Mouse (Mus musculus): ENCODE measurements around the gene Pdzph1. TPM values are rescaled to one million over a fixed set of nuclear protein-coding genes. Genes with fewer than 3 reads are reported as not detected.

Pdzph1 gene
- total RNA-seq (2021): 1 to 10 TPM; 1.5 to 1.9 TPM

DNA sequence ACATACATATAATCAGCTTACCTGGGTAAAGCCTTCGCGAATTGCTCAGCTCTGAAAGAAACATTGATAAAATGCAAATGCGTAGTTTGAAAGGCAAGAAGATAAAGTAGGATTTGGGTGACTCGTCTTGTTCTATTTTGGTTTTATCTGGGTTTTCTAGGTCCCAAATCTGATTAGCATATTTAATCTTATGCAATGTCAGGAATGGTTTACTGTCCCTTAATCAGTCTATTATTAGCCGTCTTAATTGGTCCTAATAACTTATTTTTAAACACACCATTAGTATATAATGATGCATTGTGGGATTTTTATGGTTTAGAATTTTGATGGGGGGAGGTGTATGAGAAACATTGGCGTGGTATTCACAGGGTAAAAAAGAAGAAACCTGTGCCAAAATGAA, at the start of gene Pdzph1:
Gene Pdzph1, minus strand, starts transcription at position 101 of the 400 bp plus-strand sequence.
- DNase-seq: no peak

DNA sequence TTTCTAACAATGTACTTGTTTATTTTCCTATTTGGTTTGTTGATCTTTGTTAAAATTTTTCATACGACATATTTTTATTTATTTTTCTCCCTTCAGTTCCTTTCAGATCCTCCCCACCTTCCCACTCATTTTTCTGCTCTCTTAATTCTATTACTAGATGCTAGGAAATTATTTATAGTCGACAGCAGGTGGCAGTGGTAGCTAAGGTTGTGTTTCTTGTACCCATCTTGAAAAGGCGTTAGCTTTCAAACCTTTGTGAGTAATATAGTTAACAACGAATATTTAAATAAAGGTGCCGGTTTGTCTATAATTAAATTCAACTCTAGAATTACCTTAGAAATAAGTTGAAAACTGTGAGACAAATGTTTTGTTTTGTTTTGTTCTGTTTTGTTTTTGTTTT, 48.6 kb upstream of the Pdzph1 start:
- peak in 1 of 2 experiments; percentile 8 for DNase-seq

DNA sequence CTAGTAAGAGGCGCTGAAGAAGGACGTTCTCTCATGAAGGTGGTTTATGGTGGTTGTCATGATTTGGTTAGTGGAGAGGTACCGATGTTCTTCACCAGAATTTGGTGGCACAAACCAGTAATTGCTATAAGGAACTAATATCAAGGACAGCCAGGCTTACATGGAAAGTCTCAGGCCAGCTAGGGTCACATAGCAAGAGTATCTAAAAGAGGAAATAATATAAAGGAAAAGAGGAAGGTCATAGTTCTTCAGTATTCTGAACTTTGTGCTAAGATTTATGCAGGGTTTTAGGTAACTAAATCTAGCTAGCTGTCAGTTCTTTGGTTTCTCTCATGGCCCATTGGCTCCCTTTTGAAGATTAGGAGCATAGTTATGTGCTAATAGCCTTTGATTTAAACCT, 42.3 kb upstream of the Pdzph1 start:
- no peak for DNase-seq

DNA sequence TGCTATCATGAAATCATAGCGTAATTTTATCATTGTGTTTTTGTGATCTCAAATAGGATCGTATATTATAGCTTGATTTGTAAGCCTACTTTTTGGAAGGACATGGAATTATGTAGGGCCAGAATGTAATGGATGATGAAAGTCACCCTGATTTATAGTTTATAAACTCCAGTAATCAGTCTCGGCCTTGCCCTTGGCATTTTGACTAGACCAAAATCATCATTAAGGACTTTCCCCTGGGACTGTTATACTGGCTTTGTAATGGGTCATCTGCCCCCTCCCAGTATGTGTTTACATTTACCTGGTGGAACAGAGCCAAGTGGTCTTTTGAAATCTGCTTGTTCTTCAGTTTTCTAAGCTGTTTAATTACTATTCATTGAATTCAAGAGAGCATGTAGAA, 35.2 kb upstream of the Pdzph1 start:
- DNase-seq: no peak

DNA sequence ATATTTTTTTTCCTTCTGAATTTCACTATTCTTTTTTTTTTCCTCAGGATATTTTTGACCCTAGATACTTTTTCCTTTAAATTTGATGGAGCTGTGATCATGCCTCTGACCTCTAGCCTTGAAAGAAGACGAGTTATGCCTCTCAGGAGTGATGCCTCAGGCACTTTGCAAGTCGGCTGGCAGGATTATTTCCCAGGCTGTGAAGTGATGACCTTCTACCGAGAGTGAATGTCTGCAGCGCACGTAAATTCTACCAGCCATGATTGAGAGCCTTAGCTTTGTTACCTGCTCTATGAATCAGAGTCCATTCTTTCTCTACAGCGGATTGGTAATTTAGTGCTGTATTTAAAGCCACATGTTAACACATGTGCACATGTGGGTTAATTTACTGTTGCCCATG, 33.3 kb upstream of the Pdzph1 start:
- DNase-seq: no peak

DNA sequence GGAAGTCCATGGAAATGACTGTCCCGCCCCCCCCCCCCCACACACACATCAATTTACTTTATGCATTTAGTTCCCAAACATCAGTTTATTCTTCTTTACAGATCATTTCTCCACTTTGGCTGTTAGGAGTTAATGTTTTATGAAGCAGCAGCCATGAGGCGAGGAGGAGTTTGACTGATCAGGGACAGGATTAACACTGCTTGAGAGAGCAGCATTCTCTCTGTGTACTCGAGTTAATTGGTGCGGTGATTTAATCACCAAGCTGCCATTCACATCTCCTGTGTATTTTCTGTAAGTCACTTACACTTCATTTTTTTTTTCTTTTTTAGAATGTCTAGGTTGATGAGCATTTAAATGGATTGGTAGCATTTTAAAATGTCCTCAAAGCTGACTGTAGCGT, 32.8 kb upstream of the Pdzph1 start:
- DNase-seq: no peak

DNA sequence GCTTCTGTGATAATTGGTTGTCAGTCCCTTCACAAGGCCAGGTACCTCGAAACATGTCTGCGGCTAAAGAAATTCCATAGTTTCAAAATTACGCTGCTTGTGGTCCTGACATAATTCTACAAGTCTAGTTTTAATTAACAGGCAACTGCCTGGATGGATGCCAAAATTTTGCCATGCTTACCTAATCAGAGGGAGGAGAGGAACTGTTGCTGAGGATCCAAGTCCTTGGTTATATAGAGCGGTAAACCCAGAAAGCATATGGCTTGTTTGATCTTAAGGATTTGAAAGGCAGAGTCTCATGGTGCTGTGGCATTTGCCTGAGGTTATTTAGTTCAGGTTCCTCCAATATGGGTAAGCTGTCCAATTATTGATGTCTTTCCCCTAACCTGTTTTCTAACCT, 27.5 kb upstream of the Pdzph1 start:
- no peak for DNase-seq

DNA sequence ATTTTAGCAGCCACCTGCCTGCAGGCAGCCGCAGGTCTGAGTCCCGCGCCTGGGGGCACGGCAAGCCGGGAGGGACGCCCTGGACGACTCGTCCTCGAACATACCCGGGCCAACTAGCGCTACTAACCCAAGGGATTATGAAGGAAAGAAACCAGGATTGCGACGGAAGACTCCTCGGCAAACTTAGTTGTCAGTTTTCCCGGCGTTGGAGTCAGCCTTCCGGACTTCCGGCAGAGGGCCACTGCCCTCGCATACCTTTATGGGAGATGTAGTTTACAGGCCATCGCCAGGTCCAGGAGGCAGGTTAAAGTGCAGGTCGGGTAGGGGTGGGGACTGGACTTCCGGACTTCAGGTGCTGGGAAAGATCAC, 21.9 kb upstream of the Pdzph1 start, which contains the start of gene Nudt12:
Gene Nudt12, minus strand, starts transcription at position 282 of the 369 bp plus-strand sequence.
- DNase-seq: peak; percentile 47 to 48

DNA sequence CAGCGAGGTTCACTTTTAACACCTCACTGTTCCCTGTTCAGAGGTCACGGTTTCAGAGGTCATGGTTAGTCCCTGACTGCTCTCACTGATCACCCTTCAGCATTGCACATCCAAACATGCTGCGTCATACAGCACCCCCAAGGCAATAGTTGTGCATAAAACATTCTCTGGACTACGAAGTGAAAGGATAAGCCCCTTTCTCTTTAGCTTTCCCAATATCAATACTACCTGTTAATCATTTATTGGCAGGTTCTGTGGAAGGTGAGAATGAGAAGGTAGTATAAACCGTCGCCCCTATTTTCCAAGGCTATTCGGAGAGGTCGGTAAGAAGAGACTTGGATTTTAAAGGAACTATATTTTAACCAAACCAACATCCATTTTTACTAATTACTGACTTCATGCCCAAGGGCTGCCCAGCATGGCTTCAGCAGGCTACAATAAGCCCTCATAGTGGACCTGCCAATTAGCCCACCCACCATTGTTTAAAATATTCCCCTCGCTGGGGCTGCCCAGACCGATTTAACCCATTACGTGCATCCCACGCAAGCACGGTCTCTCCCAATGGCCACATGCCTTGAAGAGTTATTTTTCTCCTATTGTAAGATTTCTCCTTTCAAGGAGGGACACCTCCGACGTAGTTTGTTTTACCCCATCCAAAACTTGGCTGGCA, 21.4 kb upstream of the Pdzph1 start:
- no peak for DNase-seq

DNA sequence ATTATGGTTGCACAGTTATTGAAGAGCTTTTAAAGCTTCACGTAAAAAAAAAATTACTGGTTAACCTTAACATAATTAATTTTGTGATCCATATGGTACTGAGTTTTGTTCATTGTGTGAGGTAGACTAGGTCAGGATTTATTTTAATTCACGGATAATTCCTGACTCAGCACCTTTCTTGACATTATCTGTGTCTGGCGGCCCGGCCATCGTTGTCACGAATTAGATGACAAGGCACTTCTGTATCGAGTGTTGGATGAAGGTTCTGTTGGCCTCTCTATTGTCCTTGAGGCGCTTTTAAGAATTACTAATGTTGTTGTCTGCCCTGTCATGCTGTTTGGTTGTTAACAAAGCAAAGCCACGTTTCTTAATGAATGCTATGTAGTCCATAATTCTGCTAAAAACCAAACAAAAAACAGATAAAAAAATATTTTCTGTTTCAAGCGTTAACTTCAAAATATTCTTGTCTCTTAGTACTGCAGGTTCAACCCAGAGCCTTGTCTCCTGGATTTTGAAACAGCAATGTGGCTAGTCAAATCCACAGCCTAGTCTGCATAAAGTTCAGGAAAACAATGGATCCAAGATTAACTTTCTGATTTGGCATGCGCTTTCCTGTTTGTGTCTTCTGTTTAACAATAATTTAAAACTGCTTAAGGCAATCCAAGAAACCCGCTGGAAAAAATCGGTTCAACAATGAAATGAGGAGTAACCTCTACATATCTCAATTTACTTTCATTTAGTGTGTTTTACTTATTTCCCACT, 20.6 kb upstream of the Pdzph1 start:
- no peak for DNase-seq

DNA sequence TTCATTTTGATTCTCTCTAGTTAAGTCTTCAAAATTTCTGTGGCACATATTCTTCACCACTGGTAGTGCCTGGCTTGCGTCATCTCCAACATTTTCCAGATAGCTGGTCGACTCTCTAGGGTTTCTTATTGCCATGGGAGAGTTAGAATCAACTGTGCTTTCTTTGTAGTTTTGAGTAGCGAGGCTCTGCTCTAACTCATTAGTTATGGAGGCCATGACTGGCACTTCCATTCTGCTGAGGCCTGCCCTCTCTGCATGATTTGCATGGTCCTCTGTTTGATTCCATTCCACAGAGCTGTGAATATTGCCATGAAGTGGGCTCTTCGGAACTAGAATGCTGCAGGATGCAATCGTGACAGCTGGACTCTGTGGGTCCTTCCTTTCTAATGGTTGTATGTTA, 17.9 kb downstream of the Pdzph1 start:
- DNase-seq: no peak

DNA sequence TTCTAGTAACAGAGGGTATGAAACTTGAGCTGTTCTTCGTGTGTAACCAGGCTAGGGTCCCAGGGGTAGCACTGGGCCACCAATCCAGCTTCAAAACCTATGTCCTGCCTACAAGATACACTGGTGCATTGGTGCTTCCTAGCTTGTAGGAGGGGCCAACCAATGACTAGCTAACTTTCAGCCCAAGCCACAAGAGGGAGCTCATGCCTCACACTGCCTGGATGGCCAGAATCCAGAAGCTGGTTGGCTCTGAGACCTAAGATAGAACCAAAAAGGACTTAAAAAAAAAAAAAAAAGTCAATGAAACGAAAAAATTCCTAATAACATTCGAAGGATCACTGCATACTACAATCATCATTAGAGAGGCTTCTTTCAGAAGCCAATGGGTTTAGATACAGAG, 31.3 kb downstream of the Pdzph1 start:
- peak; percentile 4 to 14 for DNase-seq

DNA sequence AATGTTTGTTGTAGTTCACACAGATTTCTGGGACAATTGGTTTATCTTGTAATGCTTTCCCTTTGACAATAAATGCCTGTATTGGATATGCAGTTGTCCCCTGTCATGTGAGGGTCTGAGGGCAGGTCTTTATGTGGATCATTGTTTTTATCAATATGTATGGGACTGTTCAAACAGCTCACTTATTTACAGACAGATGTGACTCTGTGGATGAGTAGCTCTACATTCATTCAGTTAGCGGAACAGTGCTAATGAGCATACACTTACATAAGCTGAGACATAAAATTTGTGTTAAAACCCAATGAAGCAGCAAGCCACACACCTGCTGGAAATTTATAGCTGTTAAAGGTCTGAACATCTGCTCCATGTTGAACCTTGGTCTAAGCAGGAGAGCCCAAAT, 34.1 kb downstream of the Pdzph1 start:
- no peak for DNase-seq

DNA sequence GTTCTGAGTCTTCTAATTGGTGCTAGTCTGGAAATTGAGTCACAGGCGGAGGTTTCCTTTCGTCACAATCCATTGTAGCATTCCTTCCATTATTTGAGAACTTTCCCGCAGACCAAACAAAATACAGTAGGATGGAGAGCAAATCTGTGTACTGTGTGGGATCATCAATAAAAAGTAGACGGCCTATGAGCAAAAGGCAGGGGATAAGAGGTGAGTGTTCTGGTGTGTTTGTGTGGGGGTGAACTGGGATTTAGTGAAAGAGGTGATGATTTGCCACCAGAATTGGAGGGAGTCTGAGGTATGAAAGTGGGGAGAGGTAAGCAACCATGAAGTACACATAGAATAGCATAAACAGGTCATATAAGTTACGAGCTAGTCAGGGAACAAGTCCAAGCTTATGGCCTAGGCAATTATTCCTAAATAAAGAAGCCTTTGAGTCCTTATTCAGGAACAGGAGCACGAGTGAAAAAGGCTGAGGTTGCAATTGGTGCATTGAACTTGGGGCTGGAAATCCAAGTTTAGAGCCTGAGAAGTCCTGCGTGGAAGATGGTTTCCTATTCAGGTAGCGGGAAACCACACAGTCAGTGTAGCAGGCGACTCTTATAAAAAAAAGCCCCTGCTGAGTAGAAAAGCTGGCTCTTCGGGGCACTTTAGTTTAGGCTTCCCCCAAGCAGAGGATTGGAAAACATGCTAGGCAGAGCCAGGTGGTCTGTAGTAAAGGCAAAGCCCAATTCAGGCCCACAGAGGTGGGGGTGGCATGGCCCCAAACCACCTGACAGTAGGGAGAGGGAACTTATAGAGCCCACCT, 48.0 kb downstream of the Pdzph1 start:
- no peak for DNase-seq

DNA sequence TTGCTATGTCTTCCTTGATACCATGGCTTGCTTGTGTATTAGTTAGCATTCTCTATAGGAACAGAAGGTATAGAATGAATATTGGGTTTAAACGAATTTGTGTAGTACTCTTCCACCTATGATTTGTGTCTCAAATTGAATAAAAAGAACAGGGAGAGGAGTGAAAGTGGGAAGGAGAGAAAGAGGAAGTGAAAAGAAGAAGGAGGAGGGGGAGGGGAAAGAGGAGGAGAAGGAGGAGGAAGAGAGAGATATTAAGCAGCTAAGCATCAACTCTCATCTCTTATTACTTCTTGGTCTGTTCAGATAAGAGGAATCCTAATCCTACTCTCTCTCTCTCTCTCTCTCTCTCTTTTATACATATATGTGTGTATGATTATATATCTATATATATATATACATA, 52.6 kb downstream of the Pdzph1 start:
- no peak for DNase-seq

DNA sequence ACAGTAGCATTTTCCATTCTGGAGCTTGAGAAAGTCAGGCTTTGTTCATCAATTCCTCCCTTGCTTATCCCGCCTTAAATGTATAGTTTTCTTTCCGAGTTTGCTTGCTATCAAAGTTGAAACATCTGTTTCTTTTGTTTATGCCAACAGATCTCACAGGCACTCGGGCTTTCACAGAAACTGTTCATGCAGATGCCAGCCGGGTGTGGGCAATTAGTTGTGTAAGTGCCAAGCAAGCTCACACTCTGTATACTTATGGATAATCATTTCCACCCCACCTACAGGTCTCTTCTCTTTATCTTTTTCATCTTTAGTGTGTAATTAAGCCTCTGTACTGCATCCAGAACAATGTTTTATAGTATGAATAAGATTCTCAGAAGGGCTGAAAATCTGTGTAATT, 53.6 kb downstream of the Pdzph1 start:
- no peak for DNase-seq

DNA sequence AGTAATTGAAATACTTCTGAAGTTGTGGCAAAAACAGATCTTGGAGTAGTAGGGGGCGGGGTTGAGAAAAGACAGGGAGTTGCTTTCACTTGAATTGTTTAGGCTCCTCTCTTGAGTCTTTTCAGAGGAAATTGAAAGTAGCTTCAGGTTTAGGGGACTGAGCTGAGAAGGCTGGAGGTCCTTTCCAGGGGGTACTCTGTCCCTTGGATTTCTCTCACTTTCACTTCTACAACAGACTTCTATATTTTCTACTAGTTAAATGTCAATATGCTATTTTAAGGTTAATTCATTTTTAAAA, 58.2 kb downstream of the Pdzph1 start:
- no peak for DNase-seq

DNA sequence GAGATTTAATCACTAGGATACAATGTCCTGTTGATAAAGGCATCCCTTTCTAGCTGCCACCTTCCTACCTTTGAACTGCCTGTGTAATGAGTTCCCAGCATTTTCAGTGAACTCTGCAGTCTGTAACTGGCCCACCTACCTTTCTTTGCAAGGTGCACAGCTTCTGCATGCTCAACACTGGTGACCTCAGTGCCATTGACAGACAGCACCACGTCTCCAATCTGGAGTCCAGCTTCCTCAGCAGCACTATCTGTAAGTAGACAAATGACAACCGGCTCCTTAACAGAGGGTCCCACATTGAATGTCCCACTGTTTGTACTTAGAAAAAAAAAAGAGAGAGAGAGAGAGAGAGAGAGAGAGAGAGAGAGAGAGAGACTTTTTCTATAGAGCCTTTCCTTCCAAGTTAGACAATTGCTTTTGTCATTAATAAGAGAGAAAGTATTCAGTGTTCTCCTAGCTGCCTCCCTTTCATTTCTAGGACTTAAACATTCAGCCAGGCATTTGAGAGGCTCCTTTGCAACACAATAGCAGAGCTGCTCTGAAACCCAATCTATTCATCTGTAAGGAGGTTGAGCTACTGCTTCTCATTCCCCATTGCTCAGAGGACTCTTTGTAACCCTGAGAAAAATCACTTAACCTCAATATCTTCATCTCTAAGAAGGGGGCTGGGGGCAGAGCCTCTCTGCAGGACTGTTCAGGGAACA, 58.7 kb downstream of the Pdzph1 start:
- DNase-seq: no peak

DNA sequence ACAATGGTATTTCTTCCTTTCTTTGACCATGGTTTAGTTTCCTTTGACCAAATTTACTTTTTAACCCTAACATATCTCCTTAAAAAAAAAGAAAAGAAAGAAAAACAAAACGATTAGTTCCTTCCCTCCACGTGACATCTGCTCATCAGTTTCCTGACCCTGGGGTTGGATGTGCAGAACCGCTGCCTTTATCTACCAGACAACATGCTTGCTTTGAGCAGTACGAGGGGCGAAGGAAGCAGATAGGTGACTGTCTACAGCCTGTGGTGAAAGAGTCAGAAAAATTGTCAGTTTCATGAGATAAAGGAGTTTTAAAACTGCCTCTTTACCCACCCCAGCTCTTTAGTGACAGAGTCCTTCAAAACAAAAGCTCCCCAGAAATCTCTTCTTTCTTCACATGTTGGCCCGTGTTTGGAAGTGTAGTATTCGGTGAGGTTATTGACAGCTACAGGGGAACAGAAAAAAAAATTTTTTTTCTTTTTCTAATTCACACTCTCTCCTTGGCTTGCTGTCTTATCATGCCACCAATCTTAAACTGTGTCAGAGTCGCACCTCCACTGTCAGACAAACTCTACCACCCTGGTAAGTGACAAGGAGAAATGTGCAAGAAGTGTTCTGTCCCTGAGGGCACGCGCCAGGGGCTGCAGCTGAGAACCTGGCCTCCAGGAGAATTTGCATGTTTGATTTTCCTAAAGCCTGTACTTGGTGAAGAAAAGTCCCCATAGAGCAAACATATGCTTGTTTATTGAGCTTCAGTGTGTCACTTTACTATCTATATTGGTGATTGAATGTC, 66.2 kb downstream of the Pdzph1 start:
- DNase-seq: no peak

DNA sequence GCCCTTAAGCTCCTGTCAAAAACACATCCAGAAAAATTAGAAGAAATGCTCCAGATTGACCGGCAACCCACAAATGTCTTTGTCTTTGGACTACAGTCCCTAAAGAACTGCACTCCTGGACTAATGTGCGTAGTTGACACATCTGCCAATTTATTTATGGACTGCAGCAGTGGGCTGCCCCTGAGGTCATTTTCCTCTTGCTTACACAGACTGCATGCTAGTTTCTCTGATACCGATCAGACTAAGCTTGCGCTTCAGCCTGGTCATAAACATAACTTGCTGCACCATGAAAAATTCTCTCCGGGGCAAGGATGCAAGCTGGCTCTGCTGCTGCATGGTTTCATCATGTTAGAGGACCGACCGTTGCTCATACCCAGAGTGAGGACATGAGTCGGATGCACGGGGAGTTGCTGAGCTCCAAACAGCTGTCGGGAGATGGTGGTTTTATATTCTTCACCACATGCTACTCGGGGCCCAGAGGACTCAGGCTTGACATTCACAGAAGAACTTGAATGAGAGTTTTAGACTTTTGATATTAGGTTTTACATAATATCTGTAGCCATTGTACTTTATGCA, 67.2 kb downstream of the Pdzph1 start:
- no peak for DNase-seq

DNA sequence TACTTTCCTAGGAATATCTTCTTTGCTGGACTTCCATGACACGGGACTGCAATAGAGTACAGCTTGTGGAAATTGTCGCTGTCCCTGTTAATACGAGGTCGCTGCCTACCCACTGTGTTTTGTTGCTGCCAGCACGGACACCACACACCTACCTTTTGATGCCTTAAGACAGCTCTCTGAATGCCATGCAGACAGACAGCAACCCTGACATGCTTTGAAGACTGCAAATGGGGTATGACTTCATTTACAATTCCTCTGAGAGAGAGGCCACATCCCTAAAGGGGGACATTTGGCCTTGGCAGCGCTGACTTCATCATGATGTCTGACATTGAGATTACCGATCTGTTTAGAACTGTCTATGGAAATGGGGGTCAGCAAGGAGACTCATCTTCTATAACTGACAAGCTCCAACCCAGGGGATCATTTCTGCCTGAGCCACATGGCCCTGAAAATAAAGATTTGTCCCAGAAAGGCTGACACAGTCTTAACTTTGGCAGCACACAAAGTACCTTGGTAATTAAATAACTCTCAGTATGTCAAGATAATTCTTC, 67.8 kb downstream of the Pdzph1 start:
- no peak for DNase-seq
